Mouse (Mus musculus) ES-E14 (cell line): ENCODE measurements around the gene Gm21985.

Source experiments
- CHD2 ChIP-seq: IDR thresholded peaks from 2 replicates; pipeline ENCODE4 v1.6.1; 2014; ENCODE audit warnings: mild to moderate bottlenecking, low read depth, low read length, inconsistent platforms
- ZC3H11A ChIP-seq: IDR thresholded peaks from 2 replicates; pipeline ENCODE4 v1.6.1; 2012; ENCODE audit warnings: low read depth, mild to moderate bottlenecking, inconsistent platforms, low read length, borderline replicate concordance
- ZNF384 ChIP-seq: IDR thresholded peaks from 2 replicates; pipeline ENCODE4 v1.6.1; 2012; ENCODE audit warnings: low read depth, low read length, inconsistent platforms

DNA sequence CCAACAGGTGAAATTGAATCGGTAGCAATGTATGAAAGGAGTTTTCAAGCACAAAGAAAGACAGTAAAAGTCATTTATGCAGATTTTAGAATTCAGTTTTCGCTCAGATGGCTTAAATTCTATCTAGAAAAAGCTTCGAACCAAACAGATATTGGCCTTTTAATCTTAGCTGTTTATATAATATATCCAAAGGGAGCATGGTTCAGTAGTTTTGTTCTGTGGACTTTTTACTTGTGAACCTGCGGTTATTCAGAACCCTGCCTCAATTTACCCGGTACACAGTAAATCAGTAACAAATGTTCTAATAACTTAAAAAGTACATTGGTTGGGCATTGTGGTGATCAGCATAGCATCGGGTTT is 18.9 kb downstream of the Gm21985 start:
- TF ChIP-seq ZC3H11A: no peak
- TF ChIP-seq ZNF384: no peak
- no peak for TF ChIP-seq CHD2
